Comparison of ENCODE assay signal across 33 mouse cellular contexts in the genomic region with DNA sequence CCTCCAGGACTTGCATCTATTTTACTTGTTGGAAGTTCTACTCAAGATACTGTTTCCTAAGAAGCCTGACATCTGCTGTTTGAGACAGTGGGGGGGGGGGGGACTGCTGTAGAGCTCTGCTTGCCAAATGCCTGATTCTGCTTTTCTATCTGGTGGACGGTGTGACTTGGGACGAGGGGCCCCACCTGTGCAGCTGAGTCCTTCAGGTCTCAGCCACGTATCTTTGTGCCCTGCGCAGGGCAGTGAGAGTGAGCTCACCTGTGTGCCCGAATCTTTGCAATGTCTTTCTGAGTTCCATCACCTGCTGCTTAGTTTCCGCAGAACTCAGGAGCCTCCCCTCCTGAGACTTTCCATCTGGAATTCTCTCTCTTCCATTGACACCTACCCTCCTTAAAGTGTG.
"Had no signal": no experiment of that assay in that cellular context is flagged by ENCODE, and none has a peak within 500 bp of the region (broad histone marks: within the 10 kb centered on the region; RNA-seq: fewer than 3 reads in every experiment).

No protein-coding gene starts in this region.

- DNase-seq: heart, postnatal 10 days; heart, postnatal 14 days; heart, postnatal 36 days; heart, postnatal 4 days; kidney, adult 11 months; kidney, adult 18-20 months; kidney, adult 2 months; kidney, adult 8-10 months; kidney, adult 9 months; kidney, postnatal 10 days; kidney, postnatal 14 days; kidney, postnatal 25 days; kidney, postnatal 36 days; kidney, postnatal 4 days; layer of hippocampus, adult 9-11 months; layer of hippocampus, postnatal 36 days had no signal

- H3K9ac ChIP-seq: heart, embryonic 12.5 days; heart, embryonic 13.5 days; heart, embryonic 15.5 days; hindbrain, embryonic 12.5 days; hindbrain, embryonic 13.5 days; hindbrain, embryonic 14.5 days; hindbrain, embryonic 15.5 days; kidney, embryonic 15.5 days had no signal

- H3K27ac ChIP-seq: heart, embryonic 10.5 days; heart, embryonic 13.5 days; heart, embryonic 15.5 days; hindbrain, embryonic 10.5 days; hindbrain, embryonic 12.5 days; hindbrain, embryonic 13.5 days; hindbrain, embryonic 14.5 days; hindbrain, embryonic 15.5 days; hindbrain, postnatal 0 days; kidney, embryonic 15.5 days; kidney, postnatal 0 days; layer of hippocampus, adult 2 months; left cerebral cortex, adult 2 months had no signal

- H3K4me1 ChIP-seq: hindbrain, embryonic 12.5 days; hindbrain, embryonic 13.5 days had no signal

- H3K27me3 ChIP-seq: heart, embryonic 12.5 days; heart, embryonic 13.5 days; heart, embryonic 15.5 days; hindbrain, embryonic 12.5 days; hindbrain, embryonic 13.5 days; hindbrain, embryonic 15.5 days; kidney, embryonic 15.5 days had no signal

- ATAC-seq: hindbrain, embryonic 16.5 days; hindbrain, postnatal 0 days; inflammation-experienced regulatory T-cells, adult 6 months had no signal

- H3K4me3 ChIP-seq: heart, embryonic 10.5 days; heart, embryonic 12.5 days; heart, embryonic 13.5 days; heart, embryonic 15.5 days; hindbrain, embryonic 10.5 days; hindbrain, embryonic 12.5 days; hindbrain, embryonic 13.5 days; hindbrain, embryonic 15.5 days; kidney, embryonic 15.5 days; layer of hippocampus, adult 2 months; left cerebral cortex, adult 2 months had no signal

- H3K36me3 ChIP-seq: heart, embryonic 10.5 days; heart, embryonic 13.5 days; heart, embryonic 15.5 days; hindbrain, embryonic 10.5 days; hindbrain, embryonic 12.5 days; hindbrain, embryonic 13.5 days; hindbrain, embryonic 15.5 days; kidney, embryonic 15.5 days had no signal

- H3K4me2 ChIP-seq: heart, embryonic 11.5 days; heart, embryonic 12.5 days; heart, embryonic 13.5 days; heart, embryonic 15.5 days; hindbrain, embryonic 12.5 days; hindbrain, embryonic 13.5 days; hindbrain, embryonic 14.5 days; hindbrain, embryonic 15.5 days; kidney, embryonic 15.5 days had no signal

- H3K9me3 ChIP-seq: heart, embryonic 10.5 days; heart, embryonic 12.5 days; heart, embryonic 13.5 days; heart, embryonic 15.5 days; hindbrain, embryonic 10.5 days; hindbrain, embryonic 12.5 days; hindbrain, embryonic 13.5 days; hindbrain, embryonic 15.5 days; kidney, embryonic 15.5 days had no signal
